Comparison of ENCODE assay signal across 8 mouse cellular contexts in the genomic region with DNA sequence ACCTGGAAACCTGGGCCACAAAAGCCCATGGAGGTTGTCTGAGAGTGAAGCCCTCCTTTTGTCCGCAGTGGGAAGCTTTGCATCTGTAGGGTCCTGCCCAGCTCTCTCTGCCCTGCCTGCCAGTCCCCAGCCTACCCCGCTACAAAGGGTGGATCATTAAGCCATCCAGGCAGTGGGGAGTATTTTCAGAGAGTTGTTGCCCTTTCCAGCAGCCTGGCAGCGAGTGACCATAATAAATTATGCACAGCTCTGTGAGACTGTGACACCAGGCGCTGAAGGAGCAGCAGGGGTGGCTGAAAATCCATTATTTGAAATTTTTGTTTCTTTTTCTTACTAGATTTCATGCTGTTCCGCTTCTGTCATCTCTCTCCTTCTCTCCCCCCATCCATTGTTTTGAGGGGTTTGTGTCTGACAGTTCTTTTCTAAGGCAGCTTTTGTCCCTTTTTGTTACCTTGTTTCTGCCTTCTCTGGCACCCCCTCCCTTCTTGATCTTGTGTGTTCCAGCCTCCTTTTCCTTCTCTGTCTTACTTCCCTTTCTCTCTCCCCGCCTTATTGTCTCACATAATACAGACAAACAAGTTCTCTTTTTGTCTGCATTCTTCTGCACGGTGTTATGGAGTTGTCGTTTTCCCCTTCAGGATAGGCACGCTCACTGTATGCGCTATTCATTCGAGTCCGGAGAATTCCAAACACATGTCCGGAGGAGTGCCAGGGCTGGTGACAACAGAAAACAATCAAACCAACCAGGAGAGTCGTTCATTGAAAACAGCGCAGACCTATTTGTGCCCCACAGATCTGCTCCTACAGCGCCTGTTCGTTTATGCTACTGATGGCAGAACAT.
A peak's percentile ranks its signal among the peaks of the same experiment; 100 is the strongest.
DNase-seq lines count a peak whose midpoint lies in the region; ATAC-seq and TF ChIP-seq lines count a peak whose summit lies in the region.
"Had no signal": no experiment of that assay in that cellular context is flagged by ENCODE, and none has a peak within 500 bp of the region (broad histone marks: within the 10 kb centered on the region; RNA-seq: fewer than 3 reads in every experiment).

No protein-coding gene starts in this region.

- peak overlapping the region; percentile 25 for H3K4me3 ChIP-seq in forebrain, postnatal 0 days (ENCODE audit: low read depth, low read length)
- H3K4me3 ChIP-seq: erythroblast, embryonic 14.5 days had no signal

- H3K9ac ChIP-seq in forebrain, postnatal 0 days = 0 out of 2 replicates have a peak overlapping the region, but pooled peaks have one; percentile 36

- 0 out of 2 replicates have a peak overlapping the region, but pooled peaks have one; percentile 41 for H3K27ac ChIP-seq in forebrain, postnatal 0 days (ENCODE audit: low read depth, low read length)

- 4% methylated on average over 17 of the region's 17 CpGs for WGBS in forebrain, postnatal 0 days

- H3K9me3 ChIP-seq in forebrain, postnatal 0 days (ENCODE audit: low read length) = no peaks in the 10 kb centered on the region

- no peak for TF ChIP-seq CTCF in forebrain, postnatal 0 days (IDR thresholded peaks at IDR 0.05; ENCODE audit: low read depth)

- H3K4me1 ChIP-seq in forebrain, postnatal 0 days (ENCODE audit: insufficient read depth) = peaks cover 7% of the 10 kb centered on the region; the same call in 1 of the 2 replicates

- H3K27me3 ChIP-seq in forebrain, postnatal 0 days (ENCODE audit: insufficient read depth, low read length) = no peaks in the 10 kb centered on the region

- peak; percentile 87 for ATAC-seq in forebrain, postnatal 0 days

- peak overlapping the region; percentile 46 for H3K4me2 ChIP-seq in forebrain, postnatal 0 days (ENCODE audit: low read depth)

- DNase-seq in layer of hippocampus, postnatal 10 days (ENCODE audit: low spot score in 2 of 2) = peak; percentile 12 to 28
- DNase-seq in layer of hippocampus, adult 9-10 months (ENCODE audit: low spot score) = no peak
- DNase-seq in embryo, embryonic 9.5 days (ENCODE audit: extremely low spot score) = peak; percentile 41
- DNase-seq in forebrain, postnatal 0 days = peak; percentile 66
- DNase-seq in neural tube, embryonic 10.5 days (ENCODE audit: extremely low spot score, low spot score) = peak; percentile 44
- no peak for DNase-seq in thymus, postnatal 36 days
- no peak for DNase-seq in heart, postnatal 4 days

- H3K36me3 ChIP-seq in forebrain, postnatal 0 days (ENCODE audit: insufficient read depth) = no peaks in the 10 kb centered on the region

Comparison
In these comparisons a context has a peak if more than half of its experiments do, and no peak if none do; other contexts are left out.
1. DNase-seq: peak in layer of hippocampus, postnatal 10 days (2 of 2), embryo, embryonic 9.5 days (single experiment), forebrain, postnatal 0 days (single experiment) and neural tube, embryonic 10.5 days (single experiment); none in layer of hippocampus, adult 9-10 months (single experiment), thymus, postnatal 36 days (0 of 2) and heart, postnatal 4 days (single experiment).